Mouse (Mus musculus) thymus, adult 2 months (tissue): Measurements from ENCODE around the gene Gm36245. TPM values are rescaled to one million over a fixed set of nuclear protein-coding genes. Genes with fewer than 3 reads are reported as not detected.
"Not testable (repeated sequence)": the region's sequence is repeated elsewhere in the genome, so short reads cannot be mapped to it uniquely, and the experiment has no call there.

Experiments used
- DNase-seq: peaks from one replicate; pipeline ENCODE4 v3.0.0; 2021
- H3K27ac ChIP-seq: fragments of 200-500 bp; 2 replicates; pipeline ENCODE4 v1.5.1; 2012; ENCODE audit warnings: low read length, control low read depth; ENCODE audit not compliant: control insufficient read depth, insufficient read depth
- H3K27me3 ChIP-seq: fragments of 200-500 bp; 2 replicates; pipeline ENCODE4 v1.6.1; 2012; ENCODE audit warnings: mild to moderate bottlenecking, low read length, moderate library complexity, mixed read lengths; ENCODE audit not compliant: control insufficient read depth, insufficient read depth
- H3K36me3 ChIP-seq: fragments of 200-500 bp; 2 replicates; pipeline ENCODE4 v1.6.1; 2012; ENCODE audit warnings: mild to moderate bottlenecking, low read length, moderate library complexity; ENCODE audit not compliant: control insufficient read depth, insufficient read depth
- H3K4me1 ChIP-seq: fragments of 200-500 bp; replicated peaks from 2 replicates; pipeline ENCODE4 v1.6.1; 2012; ENCODE audit warnings: low read length; ENCODE audit not compliant: control insufficient read depth, insufficient read depth
- H3K4me3 ChIP-seq: fragments of 200-500 bp; 2 replicates; pipeline ENCODE4 v1.5.1; 2012; ENCODE audit warnings: mild to moderate bottlenecking, low read length, control low read depth, moderate library complexity; ENCODE audit not compliant: control insufficient read depth, insufficient read depth
- CTCF ChIP-seq: fragments of 200-500 bp; IDR thresholded peaks from 2 replicates; pipeline ENCODE4 v1.5.1; 2012; ENCODE audit warnings: mild to moderate bottlenecking, control low read depth, low read length, moderate library complexity, borderline replicate concordance; ENCODE audit not compliant: control insufficient read depth, poor library complexity, insufficient read depth; ENCODE audit errors: extremely low read depth
- POLR2A ChIP-seq: fragments of 200-500 bp; IDR thresholded peaks from 2 replicates; pipeline ENCODE4 v1.6.1; 2012; ENCODE audit warnings: mild to moderate bottlenecking, low read length, control low read depth, moderate library complexity; ENCODE audit not compliant: control insufficient read depth, poor library complexity, insufficient read depth; ENCODE audit errors: extremely low read depth
- WGBS: fragments of 180-500 bp; shearing (Covaris S2); methylation state at CpG from one replicate; pipeline ENCODE4 v1.1.7; 2018; 5-methylcytosine and 5-hydroxymethylcytosine counted together
- polyA plus RNA-seq: library from polyadenylated mRNA; depleted of rRNA; stranded (reverse); fragments of >200 nt; gene quantifications from 2 replicates; pipeline ENCODE4 v1.2.3, GENCODE M21; 2012

The Gm36245 gene
- polyA plus RNA-seq, 1 experiment = not detected

- H3K4me1 ChIP-seq = no peaks in the 10 kb centered on the region
- no peak for DNase-seq
- no peaks in the 10 kb centered on the region for H3K36me3 ChIP-seq
- H3K27ac ChIP-seq = no peak overlapping the region
- TF ChIP-seq CTCF (no peak), POLR2A (no peak)
- no peaks in the 10 kb centered on the region for H3K27me3 ChIP-seq
- H3K4me3 ChIP-seq = no peak overlapping the region
These were observed 10.1 kb upstream of the Gm36245 start for GRCm38 (mm10) chr15:77588981-77589380.

GRCm38 (mm10) chr15:77590881-77591280, 8.2 kb upstream of the Gm36245 start:
- TF ChIP-seq POLR2A = no peak
- TF ChIP-seq CTCF = no peak
- DNase-seq = no peak
- no peak overlapping the region for H3K27ac ChIP-seq
- no peak overlapping the region for H3K4me3 ChIP-seq
- no peaks in the 10 kb centered on the region for H3K27me3 ChIP-seq
- no peaks in the 10 kb centered on the region; the same call in 1 of the 2 replicates for H3K4me1 ChIP-seq
- H3K36me3 ChIP-seq = no peaks in the 10 kb centered on the region
- 88% methylated on average over 2 of the region's 2 CpGs for WGBS

- TF ChIP-seq CTCF = no peak
- TF ChIP-seq POLR2A = no peak
- Histone ChIP-seq H3K27ac (no peak overlapping the region), H3K4me3 (no peak overlapping the region), H3K4me1 (no peaks in the 10 kb centered on the region; the same call in 1 of the 2 replicates), H3K27me3 (no peaks in the 10 kb centered on the region), H3K36me3 (no peaks in the 10 kb centered on the region)
- WGBS = 77% methylated on average over 1 of the region's 1 CpGs
- DNase-seq = no peak
These were observed 5.5 kb upstream of the Gm36245 start for GRCm38 (mm10) chr15:77593557-77593956.

- Histone ChIP-seq H3K27me3 (no peaks in the 10 kb centered on the region), H3K4me1 (no peaks in the 10 kb centered on the region; the same call in 1 of the 2 replicates), H3K4me3 (no peak within 1 kb of the TSS), H3K36me3 (no peaks in the 10 kb centered on the region), H3K27ac (no peak within 1 kb of the TSS)
- TF ChIP-seq POLR2A = no peak
- no peak for TF ChIP-seq CTCF
- DNase-seq = no peak
- 60% methylated on average over 5 of the region's 5 CpGs for WGBS
These were observed 3.1 kb upstream of the Gm36245 start, which contains the start of gene Apol10b for GRCm38 (mm10) chr15:77595961-77596360. Gene Apol10b, minus strand, starts transcription at chr15:77596125.

- 62% methylated on average over 3 of the region's 3 CpGs for WGBS
- H3K27ac ChIP-seq = no peak overlapping the region
- DNase-seq = no peak
These were observed 629 bp upstream of the Gm36245 start for GRCm38 (mm10) chr15:77598429-77598828.

GRCm38 (mm10) chr15:77606069-77606468, 7.0 kb downstream of the Gm36245 start:
- Histone ChIP-seq H3K27me3 (no peaks in the 10 kb centered on the region), H3K4me1 (no peaks in the 10 kb centered on the region), H3K4me3 (no peak overlapping the region), H3K27ac (no peak overlapping the region), H3K36me3 (no peaks in the 10 kb centered on the region)
- no peak for DNase-seq
- TF ChIP-seq CTCF (no peak), POLR2A (no peak)
- WGBS = 94% methylated on average over 3 of the region's 3 CpGs

More at GRCm38 (mm10) chr15:77598429-77598828, 629 bp upstream of the Gm36245 start:
- H3K4me1 ChIP-seq = no peaks in the 10 kb centered on the region; the same call in 1 of the 2 replicates
- H3K27me3 ChIP-seq = no peaks in the 10 kb centered on the region
- no peak overlapping the region for H3K4me3 ChIP-seq
- TF ChIP-seq POLR2A (no peak), CTCF (no peak)
- H3K36me3 ChIP-seq = no peaks in the 10 kb centered on the region

- Histone ChIP-seq H3K36me3 (no peaks in the 10 kb centered on the region), H3K27me3 (no peaks in the 10 kb centered on the region), H3K27ac (no peak overlapping the region), H3K4me1 (no peaks in the 10 kb centered on the region), H3K4me3 (no peak overlapping the region)
- WGBS = 97% methylated on average over 1 of the region's 1 CpGs
- no peak for TF ChIP-seq CTCF
- no peak for TF ChIP-seq POLR2A
- DNase-seq = no peak
These were observed 25.7 kb downstream of the Gm36245 start for GRCm38 (mm10) chr15:77624710-77625109.

- H3K27ac ChIP-seq, H3K27me3 ChIP-seq, DNase-seq, H3K36me3 ChIP-seq, H3K4me1 ChIP-seq, H3K4me3 ChIP-seq: not testable (repeated sequence)
- WGBS = 35% methylated on average over 4 of the region's 4 CpGs
These were observed 27.4 kb downstream of the Gm36245 start for GRCm38 (mm10) chr15:77626471-77626870.

GRCm38 (mm10) chr15:77628647-77629046, 29.6 kb downstream of the Gm36245 start:
- H3K27ac ChIP-seq, H3K36me3 ChIP-seq, H3K27me3 ChIP-seq, H3K4me1 ChIP-seq, DNase-seq, H3K4me3 ChIP-seq: not testable (repeated sequence)
- 64% methylated on average over 9 of the region's 9 CpGs for WGBS
